Comparison of ENCODE assay signal across 8 mouse cellular contexts in genomic region chr15:77929804-77930203, GRCm38 (mm10). TPM values are rescaled to one million over a fixed set of nuclear protein-coding genes. Genes with fewer than 3 reads are reported as not detected.
DNase-seq lines count a peak whose midpoint lies in the region; ATAC-seq and TF ChIP-seq lines count a peak whose summit lies in the region.

No protein-coding gene starts in this region.

- TF ChIP-seq CTCF in kidney, adult 2 months (conservative IDR thresholded peaks at IDR 0.05; ENCODE audit: insufficient read depth, insufficient read length, low read depth, low read length): no peak
- TF ChIP-seq CTCF in bone marrow, adult 2 months (IDR thresholded peaks at IDR 0.05; ENCODE audit: control insufficient read depth, insufficient read depth, low read length): no peak

- no peak for DNase-seq in kidney, adult 2 months
- no peak for DNase-seq in kidney, adult 18-20 months
- DNase-seq in hindbrain, embryonic 14.5 days (ENCODE audit: low spot score): no peak
- no peak for DNase-seq in midbrain, embryonic 14.5 days
- no peak for DNase-seq in retina, embryonic 14.5 days (ENCODE audit: low spot score)
- no peak for DNase-seq in frontal cortex, postnatal 25 days (ENCODE audit: low spot score in 2 of 2)
- DNase-seq in right cerebral cortex, adult 18-20 months: no peak

- H3K9me3 ChIP-seq in hindbrain, embryonic 14.5 days (ENCODE audit: control insufficient read depth, low read length): no peaks in the 10 kb centered on the region
- H3K9me3 ChIP-seq in midbrain, embryonic 14.5 days (ENCODE audit: control insufficient read depth, low read length): no peaks in the 10 kb centered on the region

- TF ChIP-seq POLR2A in kidney, adult 2 months (IDR thresholded peaks at IDR 0.05; ENCODE audit: low read depth, low read length): no peak
- TF ChIP-seq POLR2A in bone marrow, adult 2 months (IDR thresholded peaks at IDR 0.05; ENCODE audit: borderline replicate concordance, control insufficient read depth, low read depth, low read length): no peak

- H3K36me3 ChIP-seq in kidney, adult 2 months (ENCODE audit: control insufficient read depth, insufficient read depth, low read length): no peaks in the 10 kb centered on the region; the same call in 1 of the 2 replicates
- peaks cover 19% of the 10 kb centered on the region for H3K36me3 ChIP-seq in hindbrain, embryonic 14.5 days (replicated peaks; ENCODE audit: control insufficient read depth, insufficient read depth)
- peaks cover 17% of the 10 kb centered on the region for H3K36me3 ChIP-seq in midbrain, embryonic 14.5 days (ENCODE audit: control insufficient read depth, insufficient read depth, low read length)

- no peak for ATAC-seq in hindbrain, embryonic 14.5 days (ENCODE audit: low FRiP score)
- no peak for ATAC-seq in midbrain, embryonic 14.5 days (ENCODE audit: low FRiP score, low TSS enrichment)

- no peak overlapping the region for H3K27ac ChIP-seq in kidney, adult 2 months (ENCODE audit: insufficient read depth, low read depth, low read length)
- H3K27ac ChIP-seq in bone marrow, adult 2 months (ENCODE audit: control insufficient read depth, insufficient read depth, low read depth, low read length, poor library complexity): no peak overlapping the region; the same call in 1 of the 2 replicates
- no peak overlapping the region for H3K27ac ChIP-seq in hindbrain, embryonic 14.5 days
- no peak overlapping the region for H3K27ac ChIP-seq in midbrain, embryonic 14.5 days (replicated peaks; ENCODE audit: low read depth, low read length)

- no peaks in the 10 kb centered on the region for H3K27me3 ChIP-seq in kidney, adult 2 months (replicated peaks; ENCODE audit: control insufficient read depth, insufficient read depth, low read length)
- no peaks in the 10 kb centered on the region for H3K27me3 ChIP-seq in hindbrain, embryonic 14.5 days (ENCODE audit: control insufficient read depth, insufficient read depth, low read length)
- H3K27me3 ChIP-seq in midbrain, embryonic 14.5 days (ENCODE audit: control insufficient read depth, insufficient read depth, low read length): no peaks in the 10 kb centered on the region

- peaks cover 21% of the 10 kb centered on the region for H3K4me1 ChIP-seq in kidney, adult 2 months (ENCODE audit: control insufficient read depth, insufficient read depth, low read length)
- H3K4me1 ChIP-seq in bone marrow, adult 2 months (ENCODE audit: control insufficient read depth, insufficient read depth, low read length): peaks cover 10% of the 10 kb centered on the region
- peaks cover 22% of the 10 kb centered on the region for H3K4me1 ChIP-seq in hindbrain, embryonic 14.5 days (replicated peaks; ENCODE audit: control insufficient read depth, insufficient read depth, low read length)
- H3K4me1 ChIP-seq in midbrain, embryonic 14.5 days (ENCODE audit: control insufficient read depth, insufficient read depth, low read length): peaks cover 24% of the 10 kb centered on the region

- H3K9ac ChIP-seq in hindbrain, embryonic 14.5 days: peak overlapping the region; percentile 60; the same call in 1 of the 2 replicates
- no peak overlapping the region for H3K9ac ChIP-seq in midbrain, embryonic 14.5 days (replicated peaks; ENCODE audit: low read length)

- H3K4me2 ChIP-seq in hindbrain, embryonic 14.5 days (replicated peaks): peak overlapping the region; percentile 81
- H3K4me2 ChIP-seq in midbrain, embryonic 14.5 days (ENCODE audit: low read length): peak overlapping the region; percentile 84

- 38% methylated on average over 8 of the region's 8 CpGs for WGBS in kidney, adult 2 months
- WGBS in bone marrow, adult 2 months: 40% methylated on average over 8 of the region's 8 CpGs
- 63% methylated on average over 8 of the region's 8 CpGs for WGBS in hindbrain, embryonic 14.5 days
- 50% methylated on average over 8 of the region's 8 CpGs for WGBS in midbrain, embryonic 14.5 days

- 0 out of 2 replicates have a peak overlapping the region, but pooled peaks have one; percentile 62 for H3K4me3 ChIP-seq in kidney, adult 2 months (ENCODE audit: insufficient read depth, low read depth, low read length)
- H3K4me3 ChIP-seq in bone marrow, adult 2 months (replicated peaks; ENCODE audit: control insufficient read depth, low read depth, low read length): peak overlapping the region; percentile 84
- H3K4me3 ChIP-seq in hindbrain, embryonic 14.5 days (replicated peaks; ENCODE audit: low read length): peak overlapping the region; percentile 71
- H3K4me3 ChIP-seq in midbrain, embryonic 14.5 days (replicated peaks; ENCODE audit: low read depth, low read length): peak overlapping the region; percentile 66

RNA-seq across cellular contexts. Expression of gene Txn2, which starts 1.0 kb away (rescaled TPM):
- polyA plus RNA-seq in kidney, adult 2 months (2012; rRNA removed): 396 and 408 TPM in 2 replicates
- polyA plus RNA-seq in bone marrow, adult 2 months (2011; ENCODE audit: insufficient read depth, insufficient read length, low replicate concordance, missing spikeins): 172 and 288 TPM in 2 replicates
- 207 and 216 TPM in 2 replicates for polyA plus RNA-seq in hindbrain, embryonic 14.5 days (2014; fragmentation: Nextera tagmentation; extraction: Ambion mirVana)
- polyA plus RNA-seq in midbrain, embryonic 14.5 days (2014; fragmentation: Nextera tagmentation; extraction: Ambion mirVana): 219 and 234 TPM in 2 replicates

RNA-seq across cellular contexts. Expression of gene Foxred2, which starts 26.7 kb away (rescaled TPM):
- 3.8 and 4.1 TPM in 2 replicates for polyA plus RNA-seq in kidney, adult 2 months (2012; rRNA removed)
- 2.9 and 6.5 TPM in 2 replicates for polyA plus RNA-seq in bone marrow, adult 2 months (2011; ENCODE audit: insufficient read depth, insufficient read length, low replicate concordance, missing spikeins)
- polyA plus RNA-seq in hindbrain, embryonic 14.5 days (2014; fragmentation: Nextera tagmentation; extraction: Ambion mirVana): 10.7 and 10.8 TPM in 2 replicates
- 9.2 and 9.4 TPM in 2 replicates for polyA plus RNA-seq in midbrain, embryonic 14.5 days (2014; fragmentation: Nextera tagmentation; extraction: Ambion mirVana)

RNA-seq across cellular contexts. Expression of gene Eif3d, which starts 40.8 kb away (rescaled TPM):
- 98.8 and 132 TPM in 2 replicates for polyA plus RNA-seq in kidney, adult 2 months (2012; rRNA removed)
- polyA plus RNA-seq in bone marrow, adult 2 months (2011; ENCODE audit: insufficient read depth, insufficient read length, low replicate concordance, missing spikeins): 53.3 and 79.3 TPM in 2 replicates
- polyA plus RNA-seq in hindbrain, embryonic 14.5 days (2014; fragmentation: Nextera tagmentation; extraction: Ambion mirVana): 167 and 177 TPM in 2 replicates
- polyA plus RNA-seq in midbrain, embryonic 14.5 days (2014; fragmentation: Nextera tagmentation; extraction: Ambion mirVana): 178 and 186 TPM in 2 replicates
